Mouse (Mus musculus): ENCODE data around the gene Vps9d1.
A peak's percentile ranks its signal among the peaks of the same experiment; 100 is the strongest.
"Not testable (repeated sequence)": the region's sequence is repeated elsewhere in the genome, so short reads cannot be mapped to it uniquely, and the experiment has no call there.

Gene Vps9d1

DNA sequence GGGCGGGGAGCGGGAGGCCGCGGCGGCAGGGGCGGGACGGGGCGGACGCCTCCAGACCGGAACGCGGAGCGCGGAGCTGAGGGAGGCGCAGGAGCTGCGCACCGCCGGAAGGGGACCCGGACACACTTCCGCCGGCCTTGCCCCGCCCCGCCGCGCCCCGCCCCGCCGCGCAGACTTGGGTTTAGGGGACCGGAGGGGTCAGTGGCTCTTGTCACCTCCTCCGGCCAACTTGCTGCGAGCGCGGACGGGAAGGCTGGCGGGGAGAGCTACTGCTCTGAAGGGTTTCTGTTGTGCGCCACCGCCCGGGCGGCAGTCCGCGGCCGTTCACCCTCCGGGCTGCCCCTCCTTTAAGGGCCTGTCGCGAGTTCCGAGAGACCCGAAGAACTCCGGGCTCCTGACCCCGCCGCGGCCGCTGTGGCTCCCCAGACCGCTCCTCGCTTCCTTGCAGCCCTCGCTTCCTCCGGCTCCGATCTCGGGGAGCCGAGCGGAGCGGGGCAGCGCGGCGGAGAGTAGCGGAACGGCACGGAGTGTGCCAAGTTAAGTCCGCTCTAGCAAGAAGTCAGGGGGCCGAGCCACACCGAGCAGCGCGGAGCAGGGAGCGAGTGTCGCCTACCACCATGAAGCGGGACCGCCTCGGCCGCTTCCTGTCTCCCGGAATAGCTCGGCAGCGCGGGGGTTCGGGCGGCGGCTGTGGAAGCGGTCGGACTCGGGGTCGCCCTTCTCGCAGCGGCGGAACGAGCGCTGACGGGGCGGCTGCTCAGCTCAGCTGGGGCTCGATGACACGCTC lies at the start of gene Vps9d1, which contains the start of gene Zfp276:
TSS of gene Vps9d1 (minus strand) at position 250 of the 787 bp plus-strand sequence.
TSS of gene Zfp276 (plus strand) at position 97 of the 787 bp plus-strand sequence.
- DNase-seq (ENCODE audit: extremely low spot score, low spot score): peak; percentile 90

DNA sequence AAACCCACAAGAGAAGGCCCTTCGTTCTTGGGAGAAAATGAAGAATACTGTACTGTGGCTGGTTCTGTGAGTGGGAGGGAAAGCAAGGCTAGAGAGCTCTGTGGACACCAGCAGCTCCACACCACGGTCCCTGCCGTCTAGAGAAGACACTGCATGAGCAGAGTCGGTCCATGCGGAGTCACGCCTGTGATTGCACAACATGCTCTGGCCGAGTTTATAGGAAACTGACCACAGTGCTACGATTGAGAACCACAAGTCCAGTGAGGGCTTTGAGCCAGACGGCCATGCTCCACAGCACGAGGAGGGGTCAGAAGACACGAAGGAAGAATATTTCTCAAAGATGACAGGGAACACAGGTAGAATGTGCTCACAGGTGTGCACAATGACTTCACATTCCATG lies 44.2 kb upstream of the Vps9d1 start:
- no peak for DNase-seq (ENCODE audit: extremely low spot score, low spot score)

DNA sequence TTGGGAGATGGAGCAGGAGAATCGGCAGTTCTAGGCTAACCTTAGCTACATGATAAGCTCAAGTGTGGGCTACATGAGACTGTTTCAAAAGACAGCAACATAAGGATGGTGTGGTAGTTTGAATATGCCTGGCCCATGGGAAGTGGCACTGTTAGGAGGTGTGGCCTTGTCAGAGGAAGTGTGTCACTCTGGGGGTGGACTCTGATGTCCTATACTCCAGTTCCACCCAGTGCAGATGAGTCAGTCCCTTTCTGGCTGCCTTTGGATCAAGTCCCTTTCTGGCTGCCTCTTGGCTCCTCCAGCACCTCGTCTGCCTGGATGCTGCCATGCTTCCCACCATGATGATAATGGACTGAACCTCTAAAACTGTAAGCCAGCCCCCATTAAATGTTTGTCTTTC lies 38.6 kb upstream of the Vps9d1 start:
- no peak for DNase-seq (ENCODE audit: extremely low spot score, low spot score)

DNA sequence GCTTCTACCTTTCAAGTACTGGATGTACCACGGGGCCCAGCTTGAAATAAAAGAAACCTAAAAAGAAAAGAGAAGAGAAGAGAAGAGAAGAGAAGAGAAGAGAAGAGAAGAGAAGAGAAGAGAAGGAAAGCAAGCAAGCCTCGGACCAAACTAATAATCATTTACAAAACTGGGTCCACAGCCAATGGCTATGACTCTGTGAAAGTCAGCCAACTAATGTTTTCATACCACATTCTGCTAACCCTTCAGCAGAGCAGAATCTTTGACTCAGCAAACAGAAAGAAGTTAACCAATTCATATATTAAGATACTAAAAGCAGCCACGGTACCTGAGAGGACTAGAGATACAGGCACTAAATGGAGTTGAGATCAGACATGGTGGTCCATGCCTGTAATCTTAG lies 38.1 kb upstream of the Vps9d1 start:
- DNase-seq (ENCODE audit: extremely low spot score, low spot score): no peak

DNA sequence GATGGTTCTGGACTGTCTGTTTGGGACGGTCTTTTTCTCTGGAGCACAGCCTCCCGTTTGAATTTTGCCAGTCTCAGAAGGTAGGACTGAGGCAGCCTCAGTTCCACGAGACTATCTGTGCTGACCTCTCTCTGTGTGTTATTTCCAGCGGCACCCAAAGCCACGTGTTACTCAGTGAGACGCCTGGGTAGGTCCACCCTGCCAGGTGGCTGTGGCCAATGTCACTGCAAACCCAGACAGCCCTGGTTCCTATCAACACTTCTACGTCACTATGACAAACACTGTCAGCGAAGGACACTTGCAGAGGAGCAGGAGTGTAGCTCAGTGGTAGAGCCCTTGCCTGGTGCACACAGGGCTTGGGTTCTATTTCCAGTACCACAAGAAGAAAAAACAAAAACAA lies 37.6 kb upstream of the Vps9d1 start:
- no peak for DNase-seq (ENCODE audit: extremely low spot score, low spot score)

DNA sequence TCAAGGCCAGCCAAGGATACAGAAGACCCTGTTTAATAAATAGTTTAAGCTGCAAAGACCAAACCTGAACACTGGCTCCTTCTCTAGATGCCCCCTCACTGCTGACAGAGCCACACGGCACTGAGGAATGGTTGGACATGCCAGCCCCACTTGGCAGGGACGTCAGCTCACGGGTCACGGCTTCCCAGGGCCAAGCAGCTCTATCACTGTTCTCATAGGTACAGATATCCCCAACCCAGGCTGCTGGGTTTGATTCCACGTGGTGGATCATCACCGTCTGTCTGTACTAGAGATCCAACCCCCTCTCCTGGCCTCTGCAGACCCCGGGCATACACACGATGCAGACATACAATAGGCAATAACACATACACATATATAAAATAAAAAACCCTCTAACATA lies 36.5 kb upstream of the Vps9d1 start:
- DNase-seq (ENCODE audit: extremely low spot score, low spot score): no peak

DNA sequence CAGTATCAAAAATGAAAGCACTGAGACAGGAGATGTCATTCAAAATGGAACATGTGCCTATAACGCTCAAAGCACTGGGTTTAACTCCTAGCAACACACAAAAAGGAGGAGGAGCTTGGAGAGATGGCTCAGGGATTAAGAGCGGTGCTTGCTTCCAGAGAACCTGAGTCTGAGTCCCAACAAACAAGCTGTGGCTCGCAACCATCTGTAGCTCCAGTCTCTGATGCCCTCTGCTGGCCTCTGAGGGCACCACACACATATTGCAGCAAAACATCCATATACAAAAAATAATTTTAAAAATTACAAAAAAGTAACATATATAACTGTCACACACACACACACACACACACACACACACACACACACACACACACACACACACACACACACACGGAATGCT lies 36.0 kb upstream of the Vps9d1 start:
- no peak for DNase-seq (ENCODE audit: extremely low spot score, low spot score)

DNA sequence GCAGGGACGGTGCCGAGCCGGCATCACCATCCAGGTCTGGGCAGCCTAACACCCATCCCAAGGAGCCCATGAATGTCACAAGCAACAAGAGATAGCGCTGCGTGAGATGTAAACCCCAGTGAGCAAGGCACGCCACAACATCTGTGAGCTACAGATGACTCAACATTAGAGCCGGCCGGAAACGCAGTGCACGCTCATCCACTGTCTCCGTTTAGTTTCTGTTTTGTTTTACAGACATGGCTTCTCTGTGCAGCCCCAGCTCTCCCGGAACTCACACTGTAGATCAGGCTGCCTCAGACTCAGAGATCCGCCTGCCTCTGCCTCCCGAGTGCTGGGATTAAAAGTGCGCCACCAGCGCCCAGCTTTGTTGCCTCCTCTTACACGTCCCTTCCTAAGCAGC lies 33.2 kb upstream of the Vps9d1 start:
- DNase-seq (ENCODE audit: extremely low spot score, low spot score): no peak

DNA sequence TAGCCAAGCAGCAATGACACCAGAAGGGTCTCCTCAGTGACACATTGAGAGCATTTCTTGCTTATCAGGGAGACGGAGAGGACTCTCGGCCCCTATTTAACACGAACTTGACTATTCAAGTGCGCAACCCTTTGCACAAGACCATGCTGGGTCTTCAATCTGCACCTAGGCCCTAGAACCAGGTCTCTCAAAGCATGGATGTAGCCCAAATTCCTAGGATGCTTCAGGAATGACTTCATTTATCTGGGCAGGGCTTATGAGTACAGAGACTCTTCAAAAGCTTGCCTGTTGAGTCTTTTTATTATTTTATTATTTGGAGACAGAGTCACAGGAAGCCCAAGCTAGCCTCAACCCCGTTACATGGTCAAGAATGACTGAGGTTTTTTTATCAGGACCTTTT lies 30.3 kb upstream of the Vps9d1 start:
- no peak for DNase-seq (ENCODE audit: extremely low spot score, low spot score)

DNA sequence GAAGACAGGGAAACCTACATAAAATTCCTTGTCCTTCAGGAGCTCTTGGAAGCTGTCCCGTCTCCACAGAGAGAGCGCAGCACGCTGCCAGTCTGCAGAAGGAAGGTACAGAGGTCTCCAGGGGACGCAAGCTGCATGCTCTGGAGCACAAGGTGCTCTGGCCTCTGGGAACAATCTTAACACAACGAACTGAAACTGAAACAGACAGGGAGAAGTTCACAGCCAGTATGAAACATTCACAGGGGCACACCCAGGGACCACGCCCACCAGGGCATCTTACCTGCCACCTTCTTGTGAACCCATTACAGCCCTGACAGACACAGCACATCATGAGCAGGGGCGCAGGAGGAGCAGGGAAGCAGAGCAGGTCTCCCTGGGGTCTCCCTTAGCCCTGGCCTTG lies 29.8 kb upstream of the Vps9d1 start:
- DNase-seq (ENCODE audit: extremely low spot score, low spot score): no peak

DNA sequence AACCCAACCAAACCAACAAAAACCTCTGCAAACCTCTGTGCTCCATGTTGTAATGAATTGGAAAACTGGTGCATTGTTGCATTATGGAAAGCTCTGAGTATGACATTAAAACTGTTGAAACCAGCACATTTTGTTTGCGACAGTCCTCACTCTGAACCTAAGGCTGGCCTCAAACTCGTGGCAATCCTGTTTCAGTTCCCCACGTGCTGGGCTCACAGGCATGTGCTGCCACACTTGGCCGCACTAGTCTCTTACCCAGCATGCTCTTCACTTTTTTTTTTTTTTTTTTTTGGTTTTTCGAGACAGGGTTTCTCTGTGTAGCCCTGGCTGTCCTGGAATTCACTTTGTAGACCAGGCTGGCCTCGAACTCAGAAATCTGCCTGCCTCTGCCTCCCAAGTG lies 28.8 kb upstream of the Vps9d1 start:
- not testable (repeated sequence) for DNase-seq (ENCODE audit: extremely low spot score, low spot score)

DNA sequence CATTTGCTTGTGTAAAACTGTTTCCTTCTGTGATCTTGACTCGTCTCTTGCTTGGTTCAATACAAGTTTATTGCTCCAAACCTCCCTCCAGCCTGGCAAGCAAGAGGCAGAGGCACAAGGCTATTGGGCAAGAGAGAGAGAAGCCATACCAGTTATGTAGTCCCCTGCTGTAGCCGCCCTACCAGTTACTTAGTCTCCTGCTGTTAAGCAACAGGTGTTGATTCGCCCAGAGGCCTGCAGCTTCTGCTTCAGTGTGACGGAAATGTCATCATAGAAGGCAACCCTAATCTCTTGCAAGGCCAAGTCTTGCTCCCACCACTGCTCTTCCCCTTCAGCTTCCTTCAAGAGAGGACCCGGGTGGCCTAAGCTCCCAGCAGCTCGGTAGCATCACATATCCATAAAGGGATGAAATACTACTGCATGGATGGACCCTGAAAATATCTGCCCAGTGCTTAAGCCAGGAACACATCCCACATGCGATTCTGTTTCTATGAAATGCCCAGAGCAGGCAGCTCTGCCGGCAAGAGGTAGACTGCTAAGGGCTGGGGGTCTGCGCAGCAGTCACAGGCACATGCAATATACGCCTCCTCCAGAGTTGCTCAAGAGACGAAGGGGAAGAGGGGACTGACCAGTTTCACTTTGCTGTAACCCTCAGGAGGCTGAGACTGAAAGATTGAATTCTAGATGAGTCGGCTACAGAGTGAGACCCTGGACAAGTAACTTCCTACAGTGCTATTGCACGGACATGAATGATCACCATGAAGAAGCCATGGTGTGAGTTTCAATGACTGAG lies 26.4 kb upstream of the Vps9d1 start:
- DNase-seq (ENCODE audit: extremely low spot score, low spot score): no peak

DNA sequence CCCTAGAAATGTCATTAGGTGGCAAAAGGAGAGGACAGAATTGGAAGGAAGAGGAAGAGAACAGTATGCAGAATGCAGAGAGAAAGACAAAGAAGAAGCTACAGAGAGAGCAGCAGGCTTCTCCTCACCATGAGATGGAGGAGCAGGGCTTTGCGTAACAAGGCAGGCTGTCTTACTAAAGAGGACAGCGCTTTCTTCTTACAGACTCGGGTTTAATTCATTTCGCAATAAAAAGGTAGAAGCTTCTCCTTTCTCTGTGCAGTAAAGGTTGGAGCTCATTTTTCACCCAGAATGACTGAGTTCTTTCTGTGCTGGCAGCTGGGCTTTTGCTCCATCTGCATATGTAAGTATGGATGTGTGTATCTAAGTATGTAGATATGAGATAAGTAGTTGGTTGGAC lies 25.7 kb upstream of the Vps9d1 start:
- DNase-seq (ENCODE audit: extremely low spot score, low spot score): no peak

DNA sequence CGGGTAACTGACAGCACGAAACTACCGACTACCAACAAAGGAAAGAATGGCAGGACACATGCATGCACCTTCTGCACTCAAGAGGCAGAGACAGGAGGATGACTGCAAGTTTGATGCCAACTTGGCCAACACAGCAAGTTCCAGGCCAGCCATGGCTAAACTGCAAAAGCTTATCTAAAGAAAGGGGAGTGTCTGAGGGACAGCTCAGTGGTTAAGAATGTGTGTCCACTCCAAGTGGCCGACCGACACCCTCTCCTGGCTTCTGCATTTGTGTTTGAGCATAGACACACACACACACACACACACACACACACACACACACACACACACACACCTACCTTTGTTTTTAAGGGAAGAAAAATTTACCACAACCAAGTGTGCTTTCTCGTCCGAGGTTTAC lies 24.3 kb upstream of the Vps9d1 start:
- DNase-seq (ENCODE audit: extremely low spot score, low spot score): no peak

DNA sequence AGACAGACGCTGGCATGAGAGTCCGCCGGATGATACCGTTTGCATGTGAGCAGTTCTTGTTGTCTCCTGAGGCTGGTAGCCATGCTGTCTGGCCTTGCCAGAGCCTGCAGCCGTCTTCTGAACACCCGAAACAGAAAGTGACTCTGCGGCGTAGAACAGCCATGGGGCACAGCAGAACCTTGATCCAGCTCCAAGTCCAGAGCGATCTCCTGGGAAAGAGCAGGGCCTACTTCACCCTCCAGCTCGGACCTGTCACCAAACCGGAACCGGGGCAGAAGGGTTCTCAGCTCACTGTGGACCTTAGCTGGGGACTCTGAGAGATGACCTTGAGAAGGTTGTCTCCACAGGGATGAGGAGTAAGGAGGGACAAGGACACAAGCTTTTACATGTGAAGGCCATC lies 20.9 kb upstream of the Vps9d1 start:
- no peak for DNase-seq (ENCODE audit: extremely low spot score, low spot score)

DNA sequence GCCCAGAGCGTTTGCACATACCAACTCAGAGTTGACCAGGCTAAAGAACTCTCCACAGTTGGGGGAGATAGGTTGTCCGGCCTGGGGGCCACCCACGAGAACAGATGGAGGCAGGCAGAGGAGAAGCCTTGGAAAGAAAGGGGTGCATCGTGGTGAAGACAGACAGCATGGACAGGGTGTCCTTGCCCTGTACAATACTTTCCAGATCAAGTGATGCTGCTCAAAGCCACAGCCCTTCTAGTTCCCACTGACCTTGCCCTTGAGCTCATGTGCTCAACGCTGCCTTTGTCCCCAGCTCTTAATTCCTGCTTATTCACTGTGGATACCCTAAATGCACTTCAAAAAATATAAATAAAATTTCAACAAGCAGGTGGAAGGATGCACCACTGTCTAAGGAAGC lies 20.3 kb upstream of the Vps9d1 start:
- no peak for DNase-seq (ENCODE audit: extremely low spot score, low spot score)

DNA sequence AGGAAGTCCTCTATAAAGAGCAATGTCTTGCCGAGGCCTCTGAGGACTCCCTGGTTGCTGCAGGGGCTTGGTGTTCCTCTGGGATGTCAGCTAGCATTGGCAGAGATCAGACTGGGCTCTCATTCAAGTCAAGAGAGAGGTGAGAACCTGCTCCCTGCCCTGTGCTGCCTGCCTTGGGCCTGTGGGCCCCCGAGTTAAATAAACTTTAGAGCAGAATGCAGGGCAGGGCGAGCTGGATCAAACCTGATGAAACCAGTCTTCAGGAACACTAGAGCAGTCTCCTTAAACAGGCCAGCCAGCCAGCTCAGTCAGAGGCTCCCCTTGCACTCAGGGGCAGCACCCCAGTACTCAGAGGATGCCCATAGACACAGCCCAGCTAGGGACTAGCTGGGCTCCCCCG lies 17.8 kb upstream of the Vps9d1 start:
- no peak for DNase-seq (ENCODE audit: extremely low spot score, low spot score)

DNA sequence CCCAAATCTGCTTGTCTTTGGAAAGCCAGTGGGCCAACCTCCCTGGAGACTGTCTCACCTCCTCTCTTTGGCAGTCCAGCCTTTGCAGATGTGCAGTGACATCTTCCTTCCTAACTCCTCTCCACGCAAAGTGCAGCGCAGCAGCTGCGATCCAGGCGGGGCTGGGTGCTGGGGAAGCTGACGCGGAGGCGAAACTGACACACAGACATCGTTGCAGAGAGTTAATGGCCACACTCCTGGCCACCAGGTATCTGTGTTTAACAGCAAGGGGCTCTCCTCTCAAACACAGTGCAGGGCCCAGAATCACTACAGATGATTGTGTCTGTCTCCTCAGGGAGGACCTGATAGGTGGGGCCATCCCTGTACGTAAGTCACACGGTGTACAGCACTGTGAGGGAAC lies 17.0 kb upstream of the Vps9d1 start:
- no peak for DNase-seq (ENCODE audit: extremely low spot score, low spot score)

DNA sequence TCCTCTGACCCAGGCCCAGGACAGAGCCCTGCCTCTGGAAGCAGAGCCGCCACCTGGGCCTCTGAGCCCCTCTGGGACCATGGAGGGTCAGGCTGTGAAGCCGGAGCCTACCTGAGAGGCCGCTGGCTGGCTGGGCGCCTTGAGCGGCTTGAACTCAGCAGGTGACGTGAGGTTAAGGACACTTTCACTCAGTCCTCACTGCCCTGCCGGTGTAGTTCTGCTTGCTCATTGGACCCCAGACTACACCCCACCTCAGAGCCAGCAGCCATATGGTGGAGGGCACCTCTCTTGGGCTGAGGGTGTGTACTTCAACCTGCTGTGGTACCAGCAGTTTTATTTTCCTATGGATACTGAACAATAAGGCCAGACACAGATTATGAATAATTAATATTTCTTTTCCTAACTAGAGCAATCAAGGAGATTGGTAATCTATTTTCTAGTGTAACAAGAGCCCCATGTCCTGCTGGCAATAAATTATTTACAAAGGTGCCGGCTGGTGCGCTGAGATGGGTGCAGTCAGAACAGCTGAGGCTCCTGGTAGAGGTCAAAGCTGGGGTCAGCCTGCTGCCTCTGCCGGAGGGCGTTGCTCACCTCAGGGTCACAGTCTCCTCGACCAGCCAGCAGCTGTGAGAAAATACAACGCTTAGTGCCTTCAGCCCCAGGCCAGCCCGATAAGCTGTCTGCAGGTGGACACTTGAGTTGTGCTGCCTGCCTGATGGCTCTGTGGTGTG lies 13.9 kb upstream of the Vps9d1 start:
- DNase-seq (ENCODE audit: extremely low spot score, low spot score): peak; percentile 27

DNA sequence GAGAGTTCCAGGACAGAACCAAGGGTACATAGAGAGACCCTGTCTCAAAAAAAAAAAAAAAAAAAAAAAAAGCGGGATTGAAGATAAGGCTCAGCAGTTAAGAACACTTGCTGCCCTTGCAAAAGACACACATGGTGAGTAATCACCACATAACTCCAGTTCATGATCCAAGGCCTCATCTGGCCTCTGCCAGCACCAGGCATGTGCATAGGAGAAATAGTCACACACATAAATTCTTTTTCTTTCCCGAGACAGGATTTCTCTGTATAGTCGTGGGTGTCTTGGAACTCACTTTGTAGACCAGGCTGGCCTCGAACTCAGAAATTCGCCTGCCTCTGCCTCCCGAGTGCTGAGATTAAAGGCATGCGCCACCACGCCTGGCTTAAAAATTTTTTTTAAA lies 3.4 kb upstream of the Vps9d1 start:
- DNase-seq (ENCODE audit: extremely low spot score, low spot score): not testable (repeated sequence)

DNA sequence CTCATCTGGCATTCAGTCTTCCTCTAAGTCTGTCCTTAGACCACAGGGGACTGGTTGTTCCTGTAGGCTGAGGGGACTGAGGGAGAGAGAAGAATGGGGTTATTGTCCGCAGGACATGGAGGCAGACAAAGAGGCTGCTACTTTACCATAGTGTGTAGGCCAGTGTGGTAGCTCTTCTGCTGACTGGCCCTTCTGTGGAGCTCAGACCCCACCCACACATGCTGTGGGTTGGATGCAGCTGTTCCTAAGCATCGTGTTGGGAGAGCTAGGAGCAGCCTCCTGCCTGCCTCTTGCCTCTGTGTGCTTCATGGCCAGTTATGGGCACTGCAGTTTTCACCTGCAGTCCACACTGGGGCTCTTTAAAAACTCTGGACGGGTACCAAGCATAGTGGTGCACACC lies 3.0 kb upstream of the Vps9d1 start:
- no peak for DNase-seq (ENCODE audit: extremely low spot score, low spot score)

DNA sequence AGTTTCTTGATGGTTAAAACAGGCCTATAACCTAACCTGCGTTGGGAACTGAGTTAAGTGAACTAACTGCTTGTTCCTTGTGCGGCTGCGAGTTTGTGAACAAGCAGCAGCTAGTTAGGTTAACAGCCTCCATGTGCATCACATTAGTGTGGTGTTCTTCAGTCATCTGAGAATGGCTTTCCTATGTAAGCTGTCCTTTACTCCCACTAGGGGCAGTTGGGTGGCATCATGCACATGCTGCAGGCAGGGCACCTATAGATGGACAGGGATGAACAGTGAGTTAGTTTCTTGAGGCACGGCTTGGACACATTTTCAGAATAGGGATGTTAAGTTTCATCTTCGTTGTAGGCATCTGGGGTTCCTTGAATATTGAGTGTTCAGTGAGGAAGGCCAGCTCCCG lies 1.0 kb upstream of the Vps9d1 start:
- DNase-seq (ENCODE audit: extremely low spot score, low spot score): no peak

Data from neural tube, embryonic 10.5 days (tissue).